Mouse (Mus musculus) CH12.LX (cell line): Measurements from ENCODE around the gene Asb11.

Source experiments
- EP300 ChIP-seq: IDR thresholded peaks from 2 replicates; pipeline ENCODE4 v1.6.1; 2011; ENCODE audit warnings: low read length, improper control_type of control experiment
- NELFE ChIP-seq: IDR thresholded peaks from 2 replicates; pipeline ENCODE4 v1.6.1; 2011; ENCODE audit warnings: low read depth, low read length, improper control_type of control experiment

- no peak for TF ChIP-seq NELFE
- no peak for TF ChIP-seq EP300
These were observed 16.3 kb upstream of the Asb11 start for GRCm38 (mm10) chrX:164420518-164420917.
